Mouse (Mus musculus) MN1 (cell line): Measurements from ENCODE around the gene Ldlrad1.

Experiments
- DNase-seq: peaks from one replicate; pipeline ENCODE4 v3.0.0-alpha.2; 2016; ENCODE audit warnings: low spot score

Ldlrad1 gene

GRCm38 (mm10) chr4:107211465-107211864 lies 2.5 kb downstream of the Ldlrad1 start:
- DNase-seq, result no peak

DNA sequence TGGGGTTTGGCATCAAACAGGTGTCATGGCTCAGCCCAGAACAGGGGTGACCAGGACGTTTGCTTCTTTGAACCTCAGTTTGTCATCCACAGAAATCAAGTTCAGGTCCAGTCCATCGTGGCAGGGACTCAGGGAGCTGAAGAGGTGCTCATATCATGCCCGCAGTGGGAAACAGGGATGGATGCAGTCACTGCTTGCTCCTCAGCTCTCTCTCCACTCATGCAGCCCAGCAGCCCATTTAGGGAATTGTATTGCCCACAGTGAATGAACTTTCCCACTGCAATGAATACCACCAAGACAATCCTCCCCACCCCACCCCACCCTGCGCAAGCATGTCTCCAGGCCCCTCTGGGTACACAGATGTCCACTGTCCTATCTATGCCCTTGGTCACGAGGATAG lies 3.0 kb downstream of the Ldlrad1 start:
- no peak for DNase-seq

GRCm38 (mm10) chr4:107213279-107214011 lies 4.5 kb downstream of the Ldlrad1 start:
- no peak for DNase-seq

DNA sequence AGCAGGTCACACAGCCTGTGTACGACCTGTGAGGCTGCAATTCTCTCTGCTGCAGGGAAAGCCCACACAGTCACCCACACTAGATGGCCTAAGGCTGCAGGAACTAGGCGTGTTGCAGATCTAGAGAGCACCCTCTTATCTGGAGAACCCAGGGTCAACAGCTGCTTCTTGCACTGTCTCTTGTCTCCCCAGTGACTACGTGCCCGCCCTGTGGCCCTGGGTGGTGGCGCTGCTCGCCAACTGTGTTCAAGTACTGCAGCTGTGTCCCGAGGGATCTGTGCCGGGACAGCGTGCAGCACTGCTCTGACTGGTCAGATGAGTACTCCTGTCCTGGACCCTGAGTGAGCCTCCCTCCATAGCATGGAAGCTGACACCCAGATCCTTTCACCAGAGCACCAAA lies 8.6 kb downstream of the Ldlrad1 start:
- no peak for DNase-seq

GRCm38 (mm10) chr4:107221524-107221923 lies 12.5 kb downstream of the Ldlrad1 start:
- no peak for DNase-seq

DNA sequence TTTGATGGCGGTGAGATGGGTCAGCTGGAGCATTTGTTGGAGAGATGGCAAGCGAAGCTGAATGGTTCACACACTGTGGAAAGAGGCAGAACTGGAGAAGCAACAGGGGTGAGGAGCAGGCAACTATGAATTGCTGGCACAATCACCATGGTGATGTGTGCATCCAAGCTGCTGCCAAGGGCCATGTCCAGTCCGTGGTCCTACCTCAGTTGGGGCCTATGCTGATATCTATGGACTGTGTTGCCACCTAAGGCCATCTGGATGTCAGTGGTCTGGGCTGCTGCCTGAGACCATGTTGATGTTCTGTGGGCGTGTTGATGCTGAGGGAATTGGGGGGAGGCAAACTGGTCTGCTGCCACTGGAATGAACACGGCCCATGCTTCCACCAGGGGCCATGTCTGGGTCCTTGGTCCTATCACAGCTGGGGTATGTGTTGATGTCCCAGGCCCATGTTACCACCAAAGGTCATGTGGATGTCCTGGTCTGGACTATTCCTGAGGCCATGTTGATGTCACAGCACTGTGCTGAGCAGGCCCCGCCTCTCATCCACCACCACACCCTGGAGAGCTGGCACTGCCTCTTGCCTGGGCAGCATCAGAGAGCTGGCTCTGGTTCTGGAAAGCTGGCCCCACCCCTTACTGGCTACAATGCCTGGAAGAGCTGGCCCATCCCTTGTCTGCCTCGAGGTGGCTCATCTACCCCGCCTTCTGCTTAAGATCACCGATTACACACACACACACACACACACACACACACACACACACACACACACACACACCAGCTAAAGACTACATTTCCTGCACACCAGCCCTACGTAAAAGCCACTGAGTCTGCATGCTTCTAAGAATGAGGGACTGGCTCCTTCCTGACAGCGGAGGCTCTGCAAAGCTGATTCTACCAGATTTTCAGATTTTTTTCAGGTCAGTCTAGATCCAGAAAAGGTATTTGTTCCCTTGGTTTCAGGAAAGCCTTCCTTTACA lies 14.5 kb downstream of the Ldlrad1 start:
- peak; percentile 78 for DNase-seq

DNA sequence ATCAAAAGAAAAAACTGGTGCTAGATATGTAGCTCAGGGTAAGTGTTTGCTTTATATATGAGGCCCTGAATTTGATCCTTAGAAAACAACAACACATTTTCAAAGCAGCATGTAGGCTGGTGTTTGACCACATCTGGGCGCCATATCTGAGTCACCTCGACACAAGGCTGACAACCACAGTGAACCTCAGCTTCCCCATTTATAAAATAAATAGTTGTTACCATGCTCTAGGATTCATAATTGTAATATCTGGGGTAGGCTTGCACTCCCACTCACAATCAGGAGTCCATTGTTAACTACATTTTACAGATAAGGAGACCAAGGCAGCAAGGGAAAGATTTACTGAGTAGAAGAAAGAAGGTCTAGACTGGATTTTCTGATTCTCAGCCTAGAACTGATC lies 17.3 kb downstream of the Ldlrad1 start:
- no peak for DNase-seq

DNA sequence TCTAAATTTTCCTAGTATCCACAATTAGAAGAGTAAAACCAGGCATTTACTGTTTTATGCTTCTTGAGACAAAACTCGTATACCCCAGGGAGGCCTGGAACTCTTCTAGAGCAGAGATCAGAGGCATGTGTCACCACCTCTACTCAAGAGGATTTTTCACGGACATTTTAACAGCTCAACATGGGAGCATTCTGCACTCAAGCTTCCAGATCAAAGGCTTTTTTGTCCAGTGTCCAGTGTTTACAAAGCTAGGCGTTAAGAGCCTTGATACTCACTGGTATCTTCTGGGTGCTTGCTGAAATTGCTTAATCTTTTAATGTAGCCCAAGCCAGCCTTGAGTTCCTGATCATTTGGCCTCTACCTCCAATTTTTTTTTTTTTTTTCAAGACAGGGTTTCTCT lies 23.2 kb downstream of the Ldlrad1 start:
- DNase-seq, result no peak

- DNase-seq, result no peak
Observed at GRCm38 (mm10) chr4:107238253-107238652, 29.3 kb downstream of the Ldlrad1 start.

- DNase-seq, result no peak
Observed at GRCm38 (mm10) chr4:107240196-107240595, 31.2 kb downstream of the Ldlrad1 start.

GRCm38 (mm10) chr4:107243365-107244333 lies 34.7 kb downstream of the Ldlrad1 start:
- peak; percentile 22 for DNase-seq

DNA sequence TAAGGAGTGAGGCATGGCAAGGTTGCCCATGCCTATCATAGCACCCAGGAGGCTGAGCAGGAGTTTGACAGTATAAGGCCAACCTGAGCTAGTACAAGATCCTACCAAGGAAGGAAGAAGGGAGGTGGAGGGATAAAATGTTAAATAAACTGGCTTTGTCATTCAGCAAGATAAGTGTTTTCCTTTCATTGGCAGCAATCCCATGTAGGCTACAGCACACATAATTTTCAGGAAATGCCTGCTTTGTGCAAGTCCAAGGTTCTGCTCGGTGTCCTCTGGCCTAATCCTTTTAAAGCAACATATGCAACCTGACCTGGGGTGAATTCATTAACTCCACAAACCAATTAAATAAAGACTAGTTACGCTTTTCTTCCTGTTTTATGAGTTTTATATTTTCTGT lies 36.4 kb downstream of the Ldlrad1 start:
- no peak for DNase-seq

DNA sequence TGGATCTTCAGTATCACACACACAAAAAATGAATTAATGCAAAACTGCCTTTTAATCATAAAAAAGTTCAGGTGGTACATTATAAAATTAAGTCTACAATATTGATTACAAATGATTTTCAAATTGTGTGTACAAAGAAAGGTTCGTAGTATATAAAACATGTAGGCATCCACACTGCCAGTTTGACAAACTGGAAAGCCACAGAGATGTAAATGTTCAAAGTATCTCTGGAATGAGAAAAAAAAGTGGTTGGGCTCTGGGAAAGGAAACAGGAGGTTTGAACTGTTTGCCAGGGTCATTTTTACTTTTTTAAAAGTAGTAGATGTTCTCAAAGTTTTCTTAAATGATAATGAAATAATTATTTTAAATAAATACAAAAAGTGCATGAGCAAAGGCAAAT lies 37.1 kb downstream of the Ldlrad1 start:
- no peak for DNase-seq

GRCm38 (mm10) chr4:107247110-107247509 lies 38.1 kb downstream of the Ldlrad1 start:
- no peak for DNase-seq

GRCm38 (mm10) chr4:107248061-107248460 lies 39.1 kb downstream of the Ldlrad1 start:
- no peak for DNase-seq

GRCm38 (mm10) chr4:107249471-107249870 lies 40.5 kb downstream of the Ldlrad1 start:
- no peak for DNase-seq

- DNase-seq, result peak; percentile 34
Observed at GRCm38 (mm10) chr4:107250494-107250893, 41.5 kb downstream of the Ldlrad1 start.

DNA sequence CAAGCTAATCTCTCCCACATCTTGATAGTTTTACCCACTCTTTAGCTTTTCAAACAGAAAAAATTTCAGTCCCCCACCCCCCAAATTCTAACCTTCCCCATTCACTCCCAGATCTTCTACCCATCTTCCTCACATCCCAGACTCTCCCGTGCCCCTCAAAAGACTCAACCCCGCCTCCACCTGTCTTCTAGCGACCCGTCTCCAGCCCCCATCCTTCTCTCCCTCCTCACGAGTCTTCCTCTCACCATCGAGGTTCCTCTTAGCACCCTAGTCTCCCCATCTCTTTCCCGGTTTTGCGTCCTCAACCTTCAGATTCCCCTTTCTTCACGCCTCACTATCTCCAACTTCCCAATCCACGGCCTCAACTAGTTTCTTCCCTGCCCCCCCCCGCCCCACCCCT lies 43.5 kb downstream of the Ldlrad1 start:
- no peak for DNase-seq

DNA sequence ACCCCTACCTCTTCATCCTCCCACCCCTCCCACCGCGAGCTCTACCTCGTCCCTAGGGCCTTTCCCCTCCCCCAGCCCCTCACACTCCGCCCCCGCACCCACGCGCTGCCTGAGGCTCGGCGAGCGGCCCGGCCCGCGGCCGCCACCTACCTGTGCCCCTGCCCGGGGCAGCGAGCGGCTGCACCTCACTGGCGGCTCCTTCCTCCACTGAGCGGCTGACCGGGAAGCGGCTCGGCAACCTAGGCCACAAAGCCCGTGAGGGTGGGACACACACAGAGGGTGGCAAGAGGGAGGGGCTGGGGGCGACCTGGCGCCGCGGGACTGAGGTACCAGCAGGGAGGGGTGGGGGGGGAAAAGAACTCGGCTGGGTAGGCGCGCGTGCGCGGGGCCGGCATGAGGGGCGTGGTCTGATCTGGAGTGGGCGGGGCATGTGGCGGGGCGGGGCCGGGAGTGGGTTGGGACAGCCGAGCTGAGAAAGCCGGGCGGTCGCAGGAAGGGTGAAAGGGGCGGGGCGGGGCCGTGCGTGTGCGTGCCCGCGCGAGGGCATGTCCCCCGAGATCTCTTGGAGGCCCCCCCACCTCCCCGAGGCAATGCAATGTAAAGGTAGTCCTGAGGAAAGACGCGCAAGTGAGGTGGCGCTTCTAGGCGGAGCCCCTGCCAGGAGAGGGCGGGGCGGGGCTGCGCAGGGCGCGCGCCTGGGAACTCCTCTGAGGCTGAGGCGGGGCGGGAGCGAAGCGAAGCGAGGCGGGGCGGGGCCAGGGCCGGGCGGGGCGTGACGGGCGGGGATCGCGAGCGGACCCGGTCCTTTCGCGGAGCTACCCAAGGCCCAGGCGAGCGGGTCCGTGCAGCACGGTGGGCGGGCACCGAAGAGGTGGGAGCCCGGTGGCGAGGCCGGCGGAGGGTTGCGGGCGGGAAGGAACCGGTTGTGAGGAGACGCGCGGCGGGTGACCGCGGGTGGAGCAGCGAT lies 44.4 kb downstream of the Ldlrad1 start, which contains the start of the genes Lrrc42 and Hspb11:
Gene Lrrc42, minus strand, starts transcription at position 408 of the 967 bp plus-strand sequence.
Gene Hspb11, plus strand, starts transcription at position 469 of the 967 bp plus-strand sequence.
- peak; percentile 92 for DNase-seq

- no peak for DNase-seq
Observed at GRCm38 (mm10) chr4:107254414-107254813, 45.4 kb downstream of the Ldlrad1 start.
